Mouse (Mus musculus): ENCODE measurements at regions not wholly inside any gene's neighbourhood (a gene's known extent, or its start where the extent isn't known, plus 50 kb on each side); places are given as distances from the start of the nearest gene placed in this dataset.
"Not testable (repeated sequence)": the region's sequence is repeated elsewhere in the genome, so short reads cannot be mapped to it uniquely, and the experiment has no call there.

- no peak for DNase-seq
Observed at GRCm38 (mm10) chr4:67141896-67142295, 314.5 kb downstream of the Tlr4 start.

GRCm38 (mm10) chr4:67148521-67148920, 321.1 kb downstream of the Tlr4 start:
- no peak for DNase-seq

DNA sequence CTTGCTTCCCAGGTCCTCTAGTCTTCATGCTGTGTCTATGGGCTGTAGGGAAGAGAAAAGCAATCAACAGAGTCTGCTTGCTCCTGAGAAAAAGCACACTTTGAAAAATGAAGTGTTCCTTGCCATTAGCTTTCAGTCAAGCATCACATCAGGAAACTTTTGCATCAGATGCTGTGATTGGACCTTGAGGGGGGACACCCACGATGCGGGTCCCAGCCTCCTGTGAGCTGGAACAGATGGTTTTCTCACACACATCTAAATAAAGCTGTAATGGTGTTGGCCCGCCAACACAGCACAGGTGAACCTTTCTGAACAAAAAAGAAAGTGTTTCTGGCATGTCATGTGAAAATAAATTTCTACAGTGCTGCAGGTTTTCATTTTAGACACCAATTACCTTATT, 335.3 kb downstream of the Tlr4 start:
- no peak for DNase-seq

DNA sequence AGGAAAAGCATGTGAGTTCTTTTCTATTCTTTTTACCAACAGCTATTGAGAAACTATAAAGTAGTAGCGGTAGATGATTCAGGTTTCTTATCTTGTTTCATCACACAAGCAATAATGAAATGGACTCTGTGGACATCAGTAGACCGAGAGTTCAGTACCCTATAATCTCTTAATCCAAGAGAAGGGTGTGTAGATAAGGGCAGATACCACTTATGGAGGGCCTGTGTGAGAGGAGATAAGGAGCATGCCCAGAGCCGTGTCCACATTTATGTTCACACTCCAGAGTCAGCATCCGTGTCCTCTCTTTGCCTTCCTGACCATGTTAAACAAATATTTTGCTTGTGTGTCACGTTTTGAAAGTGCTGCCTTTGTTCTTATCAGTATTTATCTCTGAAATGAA, 340.3 kb downstream of the Tlr4 start:
- no peak for DNase-seq

- no peak for DNase-seq
Observed at GRCm38 (mm10) chr4:67187725-67188510, 360.5 kb downstream of the Tlr4 start.

GRCm38 (mm10) chr4:67190536-67190935, 363.2 kb downstream of the Tlr4 start:
- DNase-seq = no peak

GRCm38 (mm10) chr4:67194425-67194824, 367.0 kb downstream of the Tlr4 start:
- no peak for DNase-seq

GRCm38 (mm10) chr4:67196907-67197306, 369.5 kb downstream of the Tlr4 start:
- DNase-seq = no peak

DNA sequence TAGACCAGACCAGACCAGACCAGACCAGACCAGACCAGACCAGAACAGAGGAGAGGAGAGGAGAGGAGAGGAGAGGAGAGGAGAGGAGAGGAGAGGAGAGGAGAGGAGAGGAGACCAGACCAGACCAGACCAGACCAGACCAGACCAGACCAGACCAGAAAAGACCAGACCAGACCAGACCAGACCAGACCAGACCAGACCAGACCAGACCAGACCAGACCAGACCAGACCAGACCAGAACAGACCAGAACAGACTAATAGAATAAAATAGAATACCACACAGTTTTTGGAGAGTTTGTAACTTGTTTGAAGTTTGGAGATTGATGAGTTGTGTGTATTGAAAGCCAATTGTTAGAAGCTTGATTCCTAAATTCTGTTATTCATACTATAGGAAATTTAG, 381.0 kb downstream of the Tlr4 start:
- DNase-seq = peak; percentile 18 to 38

GRCm38 (mm10) chr4:67213363-67213762, 386.0 kb downstream of the Tlr4 start:
- DNase-seq = no peak

- no peak for DNase-seq
Observed at GRCm38 (mm10) chr4:67224533-67224932, 397.1 kb downstream of the Tlr4 start.

GRCm38 (mm10) chr4:67229214-67229613, 401.8 kb downstream of the Tlr4 start:
- no peak for DNase-seq

GRCm38 (mm10) chr4:67273553-67273952, 446.2 kb downstream of the Tlr4 start:
- no peak for DNase-seq

DNA sequence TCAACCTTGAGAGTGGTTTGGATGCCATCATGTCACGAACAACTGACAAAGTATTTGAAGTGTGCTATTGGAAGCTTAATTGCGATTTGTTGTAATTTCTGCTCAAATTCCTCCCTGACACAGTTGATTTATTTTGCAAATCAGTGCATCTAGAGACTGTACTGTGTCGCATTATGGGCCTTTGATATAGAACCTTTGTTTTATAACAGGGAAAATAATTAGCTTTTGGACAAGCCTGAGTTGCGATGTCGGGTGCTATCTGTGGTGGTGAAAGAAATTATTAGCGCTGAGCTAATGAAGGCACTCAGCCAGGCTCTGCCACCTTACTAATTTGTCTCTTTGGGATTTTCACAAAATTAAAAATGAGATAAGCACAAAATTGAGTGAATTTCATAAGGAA, 473.6 kb downstream of the Tlr4 start:
- no peak for DNase-seq

- DNase-seq = no peak
Observed at GRCm38 (mm10) chr4:67301740-67302139, 474.4 kb downstream of the Tlr4 start.

GRCm38 (mm10) chr4:67320098-67320497, 492.7 kb downstream of the Tlr4 start:
- DNase-seq = not testable (repeated sequence)
